ENCODE assay signal across 8 mouse cellular contexts in genomic region chr13:115090977-115091445, GRCm38 (mm10). TPM values are rescaled to one million over a fixed set of nuclear protein-coding genes. Genes with fewer than 3 reads are reported as not detected.
DNase-seq lines count a peak whose midpoint lies in the region; ATAC-seq lines count a peak whose summit lies in the region.

No protein-coding gene starts in this region.

- 30% methylated on average over 9 of the region's 9 CpGs for WGBS in heart, embryonic 13.5 days
- WGBS in midbrain, embryonic 13.5 days = 49% methylated on average over 9 of the region's 9 CpGs

- no peak for DNase-seq in heart, adult 8-10 months (ENCODE audit: low spot score)
- DNase-seq in embryo, embryonic 10.5 days (ENCODE audit: low spot score) = peak; percentile 39
- peak; percentile 40 for DNase-seq in induced T-regulatory cell, adult 2 months (ENCODE audit: low read depth)
- no peak for DNase-seq in left cerebral cortex, postnatal 14 days (ENCODE audit: low spot score in 2 of 2)
- DNase-seq in left cerebral cortex, adult 8-10 months (ENCODE audit: low spot score in 2 of 2) = no peak
- DNase-seq in cerebellum, postnatal 36 days = no peak

- peak overlapping the region; percentile 69 for H3K4me3 ChIP-seq in heart, embryonic 13.5 days
- H3K4me3 ChIP-seq in midbrain, embryonic 13.5 days (replicated peaks) = peak overlapping the region; percentile 68

- no peaks in the 10 kb centered on the region for H3K27me3 ChIP-seq in heart, embryonic 13.5 days (replicated peaks)
- H3K27me3 ChIP-seq in midbrain, embryonic 13.5 days = no peaks in the 10 kb centered on the region

- H3K9me3 ChIP-seq in heart, embryonic 13.5 days = no peaks in the 10 kb centered on the region
- H3K9me3 ChIP-seq in midbrain, embryonic 13.5 days = 0 out of 2 replicates have a peak, but pooled peaks cover 2% of the 10 kb centered on the region

- no peak for ATAC-seq in heart, embryonic 13.5 days (ENCODE audit: extremely low read depth, insufficient number of reproducible peaks, low FRiP score, low TSS enrichment)
- no peak for ATAC-seq in midbrain, embryonic 13.5 days

- H3K4me2 ChIP-seq in heart, embryonic 13.5 days = peak overlapping the region; percentile 89
- peak overlapping the region; percentile 97 for H3K4me2 ChIP-seq in midbrain, embryonic 13.5 days (replicated peaks)

- H3K36me3 ChIP-seq in heart, embryonic 13.5 days = peaks cover 23% of the 10 kb centered on the region
- H3K36me3 ChIP-seq in midbrain, embryonic 13.5 days = peaks cover 17% of the 10 kb centered on the region

- peak overlapping the region; percentile 99 for H3K27ac ChIP-seq in heart, embryonic 13.5 days (replicated peaks)
- no peak overlapping the region for H3K27ac ChIP-seq in midbrain, embryonic 13.5 days

- H3K9ac ChIP-seq in heart, embryonic 13.5 days = peak overlapping the region; percentile 92
- peak overlapping the region; percentile 59; the same call in 1 of the 2 replicates for H3K9ac ChIP-seq in midbrain, embryonic 13.5 days (replicated peaks)

- intact Hi-C loops in left cerebral cortex, postnatal 14 days (cut with DNase I) = loop anchor here (10.0 kb wide), 1 partner anchor 256 kb away; no protein-coding TSS in a partner anchor

- peaks cover 63% of the 10 kb centered on the region for H3K4me1 ChIP-seq in heart, embryonic 13.5 days
- peaks cover 22% of the 10 kb centered on the region for H3K4me1 ChIP-seq in midbrain, embryonic 13.5 days (replicated peaks)

RNA-seq across cellular contexts. Expression of gene Pelo, which starts 1.0 kb away (rescaled TPM):
- polyA plus RNA-seq in heart, embryonic 13.5 days (2015; fragmentation: Nextera tagmentation; extraction: Ambion mirVana) = 7.4 and 7.9 TPM in 2 replicates
- 10 to 100 TPM; 14.1 to 19.2 (median 17.9) TPM for total RNA-seq in heart, adult 8-10 months (2022)
- 4.4 and 5.0 TPM in 2 replicates for polyA plus RNA-seq in midbrain, embryonic 13.5 days (2015; fragmentation: Nextera tagmentation; extraction: Ambion mirVana)
- 10 to 100 TPM; 19.3 to 23.5 TPM for total RNA-seq in left cerebral cortex, postnatal 14 days (2021)
- total RNA-seq in left cerebral cortex, adult 8-10 months (2022) = 10 to 100 TPM; 19.8 to 22.2 (median 22.0) TPM

RNA-seq across cellular contexts. Expression of gene Gm49395, which starts 10.7 kb away (rescaled TPM):
- polyA plus RNA-seq in heart, embryonic 13.5 days (2015; fragmentation: Nextera tagmentation; extraction: Ambion mirVana) = 7.8 and 9.5 TPM in 2 replicates
- 10 to 100 TPM in 1 of 4 experiments, 1 to 10 TPM in 3; 7.6 to 12.9 (median 9.2) TPM for total RNA-seq in heart, adult 8-10 months (2022)
- 2.1 and 3.0 TPM in 2 replicates for polyA plus RNA-seq in midbrain, embryonic 13.5 days (2015; fragmentation: Nextera tagmentation; extraction: Ambion mirVana)
- 1 to 10 TPM; 3.7 to 4.1 TPM for total RNA-seq in left cerebral cortex, postnatal 14 days (2021)
- total RNA-seq in left cerebral cortex, adult 8-10 months (2022) = 1 to 10 TPM; 2.0 to 4.1 (median 3.9) TPM

RNA-seq across cellular contexts. Expression of gene Itga1, which starts 10.8 kb away (rescaled TPM):
- 22.5 and 26.2 TPM in 2 replicates for polyA plus RNA-seq in heart, embryonic 13.5 days (2015; fragmentation: Nextera tagmentation; extraction: Ambion mirVana)
- 10 to 100 TPM; 24.4 to 34.2 (median 33.7) TPM for total RNA-seq in heart, adult 8-10 months (2022)
- 5.6 and 6.4 TPM in 2 replicates for polyA plus RNA-seq in midbrain, embryonic 13.5 days (2015; fragmentation: Nextera tagmentation; extraction: Ambion mirVana)
- total RNA-seq in left cerebral cortex, postnatal 14 days (2021) = 10 to 100 TPM; 11.2 to 14.5 TPM
- 1 to 10 TPM; 5.7 to 8.0 (median 7.6) TPM for total RNA-seq in left cerebral cortex, adult 8-10 months (2022)

Comparison
In these comparisons a context has a peak if more than half of its experiments do, and no peak if none do; other contexts are left out.
1. DNase-seq: peak in embryo, embryonic 10.5 days (single experiment) and induced T-regulatory cell, adult 2 months (single experiment); none in heart, adult 8-10 months (single experiment), left cerebral cortex, postnatal 14 days (0 of 2), left cerebral cortex, adult 8-10 months (0 of 2) and cerebellum, postnatal 36 days (0 of 2).